Mouse (Mus musculus) neural tube, embryonic 15.5 days (tissue): ENCODE measurements at regions not wholly inside any gene's neighbourhood (a gene's known extent, or its start where the extent isn't known, plus 50 kb on each side); places are given as distances from the start of the nearest gene placed in this dataset.
A peak's percentile ranks its signal among the peaks of the same experiment; 100 is the strongest.

ENCODE experiments used
- ATAC-seq: fragments of 200-750 bp; cut with Nextera tagmentation; 2 replicates; pipeline ENCODE4 v1.8.0; 2017; ENCODE audit warnings: mild to moderate bottlenecking, moderate TSS enrichment, moderate library complexity; ENCODE audit not compliant: low FRiP score
- H3K27ac ChIP-seq: fragments of 300-500 bp; sonication (generic); replicated peaks from 2 replicates; pipeline ENCODE4 v1.5.1; 2015; ENCODE audit warnings: mild to moderate bottlenecking, inconsistent platforms
- H3K27me3 ChIP-seq: fragments of 300-500 bp; sonication (generic); replicated peaks from 2 replicates; pipeline ENCODE4 v1.6.1; 2015; ENCODE audit warnings: inconsistent platforms
- H3K36me3 ChIP-seq: fragments of 300-500 bp; sonication (generic); 2 replicates; pipeline ENCODE4 v1.6.1; 2015; ENCODE audit warnings: inconsistent platforms
- H3K4me1 ChIP-seq: fragments of 300-500 bp; sonication (generic); 2 replicates; pipeline ENCODE4 v1.6.1; 2015; ENCODE audit warnings: inconsistent platforms
- H3K4me2 ChIP-seq: fragments of 300-500 bp; sonication (generic); 2 replicates; pipeline ENCODE4 v1.6.1; 2015; ENCODE audit warnings: inconsistent platforms, mild to moderate bottlenecking, moderate library complexity
- H3K4me3 ChIP-seq: fragments of 300-500 bp; sonication (generic); replicated peaks from 2 replicates; pipeline ENCODE4 v1.5.1; 2015; ENCODE audit warnings: mild to moderate bottlenecking, inconsistent platforms
- H3K9ac ChIP-seq: fragments of 300-500 bp; sonication (generic); replicated peaks from 2 replicates; pipeline ENCODE4 v1.6.1; 2015; ENCODE audit warnings: mild to moderate bottlenecking, inconsistent platforms
- H3K9me3 ChIP-seq: fragments of 300-500 bp; sonication (generic); replicated peaks from 2 replicates; pipeline ENCODE4 v1.6.1; 2016; ENCODE audit warnings: inconsistent platforms
- WGBS: fragments of 180-500 bp; shearing (Covaris S2); methylation state at CpG from one replicate; pipeline ENCODE4 v1.1.7; 2015; ENCODE audit warnings: mixed read lengths; 5-methylcytosine and 5-hydroxymethylcytosine counted together

DNA sequence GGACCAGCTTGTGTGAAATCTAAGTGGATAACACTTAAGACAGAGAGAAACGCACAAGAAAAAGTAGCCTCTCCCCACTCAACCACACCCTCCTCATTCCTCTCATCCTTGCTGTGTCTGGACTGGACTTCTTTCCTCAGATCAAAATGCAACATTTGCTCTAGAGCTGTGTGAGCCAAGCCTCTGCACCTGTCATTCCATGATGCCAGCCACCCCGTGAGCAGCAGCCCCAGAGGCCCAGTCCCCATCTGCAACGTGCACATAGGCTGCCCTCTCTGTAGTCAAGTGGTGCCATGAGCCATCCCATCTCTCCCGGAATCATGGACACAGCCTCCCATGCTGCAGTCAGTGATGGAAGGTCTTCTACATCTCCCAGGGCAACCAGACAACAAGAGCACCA, 55.1 kb upstream of the Gpc1 start:
- no peak for ATAC-seq
- Histone ChIP-seq H3K36me3 (no peaks in the 10 kb centered on the region), H3K9me3 (no peaks in the 10 kb centered on the region)

DNA sequence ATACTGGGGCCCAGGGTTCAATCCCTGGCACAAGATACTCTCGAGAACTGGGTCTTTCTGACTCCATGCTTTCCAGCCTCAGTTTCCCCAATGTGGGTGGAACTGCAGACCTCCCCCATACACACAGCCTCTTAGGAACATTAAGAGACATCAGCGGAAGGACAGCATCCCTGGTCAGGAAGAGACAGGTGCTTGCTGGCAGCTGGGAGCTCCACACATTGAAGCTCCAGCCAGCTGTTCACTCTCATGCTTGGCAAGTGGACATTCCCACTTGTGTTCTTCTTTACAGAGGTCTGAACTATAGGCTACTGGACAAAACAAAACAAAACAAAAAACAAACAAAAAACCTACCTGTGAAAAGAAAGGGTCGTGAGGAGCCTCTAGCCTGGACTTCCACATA, 55.5 kb upstream of the Gpc1 start:
- no peak overlapping the region for H3K27ac ChIP-seq
- H3K36me3 ChIP-seq = no peaks in the 10 kb centered on the region
- peaks cover 7% of the 10 kb centered on the region; the same call in 1 of the 2 replicates for H3K4me1 ChIP-seq
- ATAC-seq = no peak
- no peaks in the 10 kb centered on the region for H3K9me3 ChIP-seq
- WGBS = 87% methylated on average over 3 of the region's 3 CpGs
- H3K4me2 ChIP-seq = no peak overlapping the region
- H3K27me3 ChIP-seq = no peaks in the 10 kb centered on the region
- no peak overlapping the region for H3K4me3 ChIP-seq
- H3K9ac ChIP-seq = no peak overlapping the region

More for the DNA sequence above, 55.1 kb upstream of the Gpc1 start:
- Histone ChIP-seq H3K27ac (no peak overlapping the region), H3K4me1 (peaks cover 7% of the 10 kb centered on the region; the same call in 1 of the 2 replicates), H3K4me3 (no peak overlapping the region), H3K27me3 (no peaks in the 10 kb centered on the region), H3K4me2 (no peak overlapping the region), H3K9ac (no peak overlapping the region)
- WGBS = 89% methylated on average over 4 of the region's 4 CpGs

GRCm38 (mm10) chr1:92774743-92775692, 56.4 kb upstream of the Gpc1 start:
- H3K9me3 ChIP-seq = no peaks in the 10 kb centered on the region
- no peak for ATAC-seq
- 45% methylated on average over 16 of the region's 16 CpGs for WGBS
- no peaks in the 10 kb centered on the region for H3K27me3 ChIP-seq
- no peak overlapping the region for H3K9ac ChIP-seq
- H3K36me3 ChIP-seq = no peaks in the 10 kb centered on the region
- H3K4me1 ChIP-seq = peaks cover 10% of the 10 kb centered on the region
- no peak overlapping the region for H3K27ac ChIP-seq
- H3K4me3 ChIP-seq = no peak overlapping the region
- H3K4me2 ChIP-seq = peak overlapping the region; percentile 29; the same call in 1 of the 2 replicates

- no peak for ATAC-seq
- Histone ChIP-seq H3K4me2 (no peak overlapping the region), H3K4me1 (peaks cover 14% of the 10 kb centered on the region), H3K4me3 (no peak overlapping the region), H3K27me3 (no peaks in the 10 kb centered on the region), H3K27ac (no peak overlapping the region), H3K9me3 (no peaks in the 10 kb centered on the region), H3K9ac (no peak overlapping the region), H3K36me3 (no peaks in the 10 kb centered on the region)
- WGBS = 70% methylated on average over 3 of the region's 3 CpGs
Observed at GRCm38 (mm10) chr1:92774006-92774405, 57.4 kb upstream of the Gpc1 start.

DNA sequence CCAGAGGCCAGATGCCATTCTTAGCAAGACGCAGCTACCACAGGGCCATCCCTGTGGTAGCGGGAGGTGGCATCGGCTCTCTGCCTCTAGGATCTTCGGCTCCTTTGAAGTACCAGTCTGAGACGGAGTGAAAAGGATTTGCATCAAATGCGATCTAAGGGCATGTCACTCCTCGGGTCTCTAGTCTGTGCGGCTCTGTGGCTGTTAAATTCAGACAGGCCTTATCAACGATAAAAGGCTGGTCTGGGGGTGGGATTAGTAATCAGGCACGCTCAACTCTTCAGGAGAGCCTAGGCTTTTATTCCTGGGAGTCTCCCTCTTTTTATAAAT, 58.7 kb upstream of the Gpc1 start:
- H3K36me3 ChIP-seq = no peaks in the 10 kb centered on the region
- no peaks in the 10 kb centered on the region for H3K27me3 ChIP-seq
- 76% methylated on average over 10 of the region's 10 CpGs for WGBS
- H3K4me1 ChIP-seq = peaks cover 14% of the 10 kb centered on the region
- H3K9ac ChIP-seq = no peak overlapping the region
- H3K9me3 ChIP-seq = no peaks in the 10 kb centered on the region
- H3K4me2 ChIP-seq = no peak overlapping the region
- no peak overlapping the region for H3K27ac ChIP-seq
- no peak overlapping the region for H3K4me3 ChIP-seq
- no peak for ATAC-seq

DNA sequence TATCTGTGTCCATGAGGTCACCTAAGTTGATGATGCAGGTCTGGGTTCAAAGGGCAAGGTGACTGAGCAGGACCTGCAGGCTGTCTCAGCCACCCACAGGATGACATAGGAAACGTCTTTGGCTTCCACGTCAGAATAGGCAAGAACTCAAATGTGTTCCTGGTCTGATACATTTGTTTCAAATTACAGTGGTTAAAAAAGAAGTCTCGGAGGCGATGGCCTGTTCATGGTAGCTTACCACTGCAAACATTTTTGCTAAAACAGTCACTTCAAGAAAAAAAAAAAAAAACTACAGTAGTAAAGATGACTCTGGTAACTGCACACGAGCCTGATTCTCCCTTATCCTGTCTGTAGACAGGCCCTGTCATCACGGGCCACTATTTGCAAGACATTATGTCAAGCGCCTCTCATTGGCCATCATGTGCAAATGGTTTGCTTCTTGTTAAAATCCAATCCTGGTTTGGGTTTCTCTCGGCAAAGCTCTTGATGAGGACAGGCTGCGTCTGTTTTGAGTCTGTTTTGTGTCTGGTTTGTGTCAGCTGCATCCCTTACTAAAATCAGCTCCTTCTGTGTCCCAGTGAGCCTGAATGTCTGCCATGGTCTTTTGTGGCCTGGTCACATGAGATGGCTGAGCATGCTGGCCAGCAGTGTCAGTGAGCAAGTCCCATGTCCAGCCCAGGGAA, 59.2 kb upstream of the Gpc1 start:
- H3K27me3 ChIP-seq = no peaks in the 10 kb centered on the region
- no peak overlapping the region for H3K4me3 ChIP-seq
- no peak for ATAC-seq
- no peaks in the 10 kb centered on the region for H3K36me3 ChIP-seq
- H3K27ac ChIP-seq = no peak overlapping the region
- no peaks in the 10 kb centered on the region for H3K9me3 ChIP-seq
- H3K4me1 ChIP-seq = peaks cover 14% of the 10 kb centered on the region
- WGBS = 84% methylated on average over 9 of the region's 9 CpGs
- H3K4me2 ChIP-seq = no peak overlapping the region
- H3K9ac ChIP-seq = no peak overlapping the region

GRCm38 (mm10) chr1:92769696-92770095, 61.7 kb upstream of the Gpc1 start:
- 0 out of 2 replicates have a peak overlapping the region, but pooled peaks have one; percentile 5 for H3K27ac ChIP-seq
- H3K9me3 ChIP-seq = no peaks in the 10 kb centered on the region
- no peak for ATAC-seq
- peaks cover 12% of the 10 kb centered on the region for H3K4me1 ChIP-seq
- WGBS = 56% methylated on average over 7 of the region's 7 CpGs
- no peak overlapping the region for H3K4me3 ChIP-seq
- no peak overlapping the region for H3K4me2 ChIP-seq
- H3K27me3 ChIP-seq = no peaks in the 10 kb centered on the region
- H3K9ac ChIP-seq = no peak overlapping the region
- H3K36me3 ChIP-seq = no peaks in the 10 kb centered on the region

DNA sequence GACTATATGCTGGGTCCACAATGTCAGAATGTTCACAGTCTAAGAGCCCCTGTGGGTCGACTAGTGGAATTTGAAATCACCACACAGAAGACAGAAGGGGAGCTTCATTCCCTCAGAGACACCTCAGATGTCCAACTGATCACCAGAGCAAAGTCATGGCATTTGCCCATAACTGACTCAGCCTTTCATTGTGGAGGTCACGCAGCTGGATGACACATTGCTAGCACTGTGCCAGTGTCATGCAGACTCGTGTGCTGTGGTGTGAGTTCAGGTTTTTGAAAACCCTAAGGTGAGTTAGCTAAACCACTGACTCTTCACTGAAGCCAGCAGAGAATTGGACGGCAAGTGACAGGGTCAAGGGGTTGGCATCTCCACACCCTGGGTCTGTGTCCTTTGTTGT, 62.3 kb upstream of the Gpc1 start:
- WGBS = 74% methylated on average over 4 of the region's 4 CpGs
- H3K4me3 ChIP-seq = no peak overlapping the region
- ATAC-seq = no peak
- H3K27me3 ChIP-seq = no peaks in the 10 kb centered on the region
- no peak overlapping the region for H3K27ac ChIP-seq
- no peaks in the 10 kb centered on the region for H3K36me3 ChIP-seq
- no peak overlapping the region for H3K4me2 ChIP-seq
- H3K9ac ChIP-seq = no peak overlapping the region
- peaks cover 11% of the 10 kb centered on the region for H3K4me1 ChIP-seq
- H3K9me3 ChIP-seq = no peaks in the 10 kb centered on the region

DNA sequence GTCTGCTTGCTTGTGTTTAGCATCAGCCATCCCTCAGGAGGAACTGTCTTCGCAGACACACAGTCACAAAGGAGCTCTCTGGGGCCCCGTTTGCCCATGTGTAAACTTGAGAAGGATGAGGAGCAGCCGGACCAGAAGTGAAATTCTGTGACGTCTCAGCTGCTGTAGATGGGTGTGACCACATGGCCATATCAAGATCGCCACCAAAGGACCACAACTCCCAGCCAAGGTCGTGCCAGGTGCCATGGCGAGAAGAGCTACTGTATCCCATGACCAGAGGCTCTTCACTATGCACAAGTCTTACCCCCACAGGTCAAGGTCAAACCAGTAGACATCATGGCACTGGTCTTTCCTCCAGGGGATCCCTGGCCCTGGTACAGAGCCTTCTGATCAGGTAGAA, 64.9 kb upstream of the Gpc1 start:
- Histone ChIP-seq H3K4me3 (no peak overlapping the region), H3K36me3 (no peaks in the 10 kb centered on the region), H3K4me1 (peaks cover 7% of the 10 kb centered on the region), H3K4me2 (no peak overlapping the region), H3K9me3 (no peaks in the 10 kb centered on the region), H3K27me3 (no peaks in the 10 kb centered on the region), H3K9ac (no peak overlapping the region), H3K27ac (no peak overlapping the region)
- no peak for ATAC-seq
- WGBS = 84% methylated on average over 7 of the region's 7 CpGs

- whole genome bisulfite sequencing = 61% methylated on average over 20 of the region's 20 CpGs
- no peaks in the 10 kb centered on the region for H3K27me3 ChIP-seq
- no peaks in the 10 kb centered on the region for H3K36me3 ChIP-seq
- peaks cover 6% of the 10 kb centered on the region; the same call in 1 of the 2 replicates for H3K4me1 ChIP-seq
- H3K4me2 ChIP-seq = 0 out of 2 replicates have a peak overlapping the region, but pooled peaks have one; percentile 0
- no peak overlapping the region for H3K9ac ChIP-seq
- H3K4me3 ChIP-seq = no peak overlapping the region
- no peaks in the 10 kb centered on the region for H3K9me3 ChIP-seq
- H3K27ac ChIP-seq = no peak overlapping the region
- no peak for ATAC-seq
Observed at GRCm38 (mm10) chr1:92754793-92755488, 76.5 kb upstream of the Gpc1 start.

- ATAC-seq = no peak
- Histone ChIP-seq H3K27me3 (no peaks in the 10 kb centered on the region), H3K9ac (no peak overlapping the region), H3K4me1 (peaks cover 6% of the 10 kb centered on the region; the same call in 1 of the 2 replicates), H3K36me3 (no peaks in the 10 kb centered on the region), H3K27ac (no peak overlapping the region), H3K4me2 (no peak overlapping the region), H3K4me3 (no peak overlapping the region), H3K9me3 (no peaks in the 10 kb centered on the region)
- 46% methylated on average over 4 of the region's 4 CpGs for WGBS
Observed at GRCm38 (mm10) chr1:92751700-92752136, 79.7 kb upstream of the Gpc1 start.
